Mouse (Mus musculus) hindbrain, embryonic 13.5 days (tissue): ENCODE results near the gene Nek5. TPM values are rescaled to one million over a fixed set of nuclear protein-coding genes. Genes with fewer than 3 reads are reported as not detected.

Experiments used
- ATAC-seq: fragments of 200-750 bp; cut with Nextera tagmentation; 2 replicates; pipeline ENCODE4 v1.8.0; 2017; ENCODE audit warnings: moderate TSS enrichment; ENCODE audit not compliant: low FRiP score
- H3K27ac ChIP-seq: fragments of 300-500 bp; sonication (generic); 2 replicates; pipeline ENCODE4 v1.5.1; 2015; ENCODE audit warnings: inconsistent platforms, mild to moderate bottlenecking, moderate library complexity
- H3K27me3 ChIP-seq: fragments of 300-500 bp; sonication (generic); 2 replicates; pipeline ENCODE4 v1.6.1; 2015; ENCODE audit warnings: mild to moderate bottlenecking, inconsistent platforms
- H3K36me3 ChIP-seq: fragments of 300-500 bp; sonication (generic); 2 replicates; pipeline ENCODE4 v1.6.1; 2015; ENCODE audit warnings: mild to moderate bottlenecking, inconsistent platforms
- H3K4me1 ChIP-seq: fragments of 300-500 bp; sonication (generic); replicated peaks from 2 replicates; pipeline ENCODE4 v1.6.1; 2015; ENCODE audit warnings: inconsistent platforms
- H3K4me2 ChIP-seq: fragments of 300-500 bp; sonication (generic); 2 replicates; pipeline ENCODE4 v1.6.1; 2015; ENCODE audit warnings: inconsistent platforms, mild to moderate bottlenecking, moderate library complexity
- H3K4me3 ChIP-seq: fragments of 300-500 bp; sonication (generic); 2 replicates; pipeline ENCODE4 v1.5.1; 2015; ENCODE audit warnings: mild to moderate bottlenecking, inconsistent platforms
- H3K9ac ChIP-seq: fragments of 300-500 bp; sonication (generic); 2 replicates; pipeline ENCODE4 v1.6.1; 2015; ENCODE audit warnings: mild to moderate bottlenecking, inconsistent platforms
- H3K9me3 ChIP-seq: fragments of 300-500 bp; sonication (generic); 2 replicates; pipeline ENCODE4 v1.6.1; 2016; ENCODE audit warnings: inconsistent platforms
- WGBS: fragments of 180-500 bp; shearing (Covaris S2); methylation state at CpG from one replicate; pipeline ENCODE4 v1.1.7; 2015; 5-methylcytosine and 5-hydroxymethylcytosine counted together
- polyA plus RNA-seq: library from polyadenylated mRNA; unstranded; fragments of >200 nt; fragmentation: Nextera tagmentation; extraction: Ambion mirVana; gene quantifications from 2 replicates; pipeline ENCODE4 v1.2.1, GENCODE M21; 2015

Nek5 gene
- polyA plus RNA-seq, 1 experiment from 2014 or later = 1.3 TPM

DNA sequence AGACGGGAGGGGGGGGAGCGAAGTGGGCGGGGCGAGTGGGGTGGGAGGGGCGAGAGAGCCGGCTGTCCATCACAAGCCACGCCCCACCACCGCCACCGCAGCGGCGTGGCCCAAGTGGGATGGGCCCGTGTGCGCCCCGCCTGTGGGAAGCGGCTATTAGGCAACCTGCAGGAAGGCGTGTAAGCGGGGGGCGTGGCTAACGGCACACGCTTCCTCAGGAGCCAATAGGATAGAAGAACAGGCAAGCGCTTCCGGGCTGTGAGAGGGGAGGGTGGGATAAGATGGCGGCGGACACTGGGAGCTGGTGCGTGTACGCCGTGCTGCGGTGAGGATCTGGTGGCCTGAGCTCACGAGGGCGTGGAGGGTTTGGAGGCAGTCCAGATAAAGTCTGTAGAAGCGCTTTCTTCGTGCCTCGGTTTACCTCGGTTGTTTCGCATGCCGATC is 64.4 kb downstream of the Nek5 start, which contains the start of gene Alg11:
Gene Alg11 (plus strand): TSS at position 276 of the 444 bp plus-strand sequence.
- H3K4me1 ChIP-seq = peaks cover 10% of the 10 kb centered on the region
- H3K9ac ChIP-seq = peak within 1 kb of the TSS; percentile 76
- peak within 1 kb of the TSS; percentile 56 for H3K4me3 ChIP-seq
- peaks cover 28% of the 10 kb centered on the region for H3K36me3 ChIP-seq
- peak within 1 kb of the TSS; percentile 27 for H3K27ac ChIP-seq
- 0 out of 2 replicates have a peak, but pooled peaks cover 11% of the 10 kb centered on the region for H3K27me3 ChIP-seq
- ATAC-seq = peak; percentile 100
- peak within 1 kb of the TSS; percentile 84 for H3K4me2 ChIP-seq
- WGBS = 0% methylated on average over 32 of the region's 36 CpGs
- H3K9me3 ChIP-seq = no peaks in the 10 kb centered on the region

DNA sequence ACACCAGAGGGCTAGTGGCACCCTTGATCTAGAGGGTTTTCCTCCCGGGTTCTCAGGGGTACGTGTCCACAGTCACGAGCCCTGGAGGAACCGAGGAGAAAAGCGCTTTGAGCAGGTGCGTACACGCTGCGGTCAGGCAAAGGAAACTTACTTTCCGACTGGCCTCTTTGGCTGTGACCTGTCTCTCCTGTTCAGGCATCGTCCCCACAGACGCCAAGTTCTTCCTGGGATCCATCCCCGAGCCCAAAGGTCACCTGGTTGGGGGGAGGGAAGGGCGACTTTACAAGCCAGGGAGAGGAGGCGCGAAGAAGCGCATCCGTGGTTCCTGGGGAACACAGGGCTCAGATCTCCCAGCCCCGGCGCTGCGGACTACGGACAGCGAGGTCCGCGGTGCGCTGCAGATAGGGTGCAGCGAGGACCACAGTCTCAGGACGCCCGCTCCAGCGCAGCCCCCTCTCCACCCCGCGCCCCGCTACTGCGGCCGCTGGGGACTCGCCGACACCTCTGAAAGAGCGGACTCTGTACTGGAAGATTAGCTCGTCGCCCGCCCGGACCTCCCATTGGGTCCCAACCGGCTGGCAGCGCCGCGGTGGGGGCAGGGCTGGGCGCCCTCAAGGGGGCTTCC is 64.9 kb downstream of the Nek5 start, which contains the start of gene Atp7b:
Gene Atp7b (minus strand): TSS at position 485 of the 625 bp plus-strand sequence.
- H3K4me1 ChIP-seq = peaks cover 10% of the 10 kb centered on the region
- H3K4me3 ChIP-seq = peak within 1 kb of the TSS; percentile 56
- peak within 1 kb of the TSS; percentile 76 for H3K9ac ChIP-seq
- peak within 1 kb of the TSS; percentile 27 for H3K27ac ChIP-seq
- H3K27me3 ChIP-seq = 0 out of 2 replicates have a peak, but pooled peaks cover 11% of the 10 kb centered on the region
- peaks cover 22% of the 10 kb centered on the region for H3K36me3 ChIP-seq
- ATAC-seq = peak; percentile 94
- WGBS = under 1% methylated on average over 45 of the region's 46 CpGs
- H3K4me2 ChIP-seq = peak within 1 kb of the TSS; percentile 84
- no peaks in the 10 kb centered on the region for H3K9me3 ChIP-seq

DNA sequence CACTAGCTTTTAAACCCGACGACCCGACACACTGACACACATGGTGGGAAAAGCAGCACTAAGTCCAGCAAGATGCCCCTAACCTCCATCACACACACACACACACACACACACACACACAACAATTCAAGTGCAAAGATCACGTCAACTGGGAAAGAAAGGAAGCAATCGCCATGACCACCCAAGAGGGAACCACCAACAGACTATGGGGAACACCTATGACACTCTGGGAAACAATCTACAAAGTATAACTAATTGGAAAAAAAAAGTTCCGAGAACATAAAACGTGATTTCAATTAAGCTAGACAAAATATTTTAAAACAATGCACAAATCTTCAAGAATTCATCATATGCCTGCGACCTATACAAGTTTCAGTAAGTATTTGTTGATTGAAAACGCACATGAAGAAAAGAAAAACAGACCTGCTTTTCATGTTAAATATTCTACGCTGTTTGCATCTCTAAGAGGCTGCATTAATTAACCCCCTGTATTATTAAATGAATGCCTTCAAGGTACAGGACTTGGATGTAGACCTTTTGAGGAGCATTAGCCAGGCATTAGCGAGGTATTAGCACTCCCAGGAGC is 65.6 kb downstream of the Nek5 start:
- H3K4me3 ChIP-seq = peak overlapping the region; percentile 56
- peaks cover 10% of the 10 kb centered on the region for H3K4me1 ChIP-seq
- H3K4me2 ChIP-seq = peak overlapping the region; percentile 84
- ATAC-seq = peak; percentile 0; the same call in 1 of the 2 replicates
- WGBS = 39% methylated on average over 11 of the region's 11 CpGs
- no peak overlapping the region for H3K27ac ChIP-seq
- 0 out of 2 replicates have a peak, but pooled peaks cover 11% of the 10 kb centered on the region for H3K27me3 ChIP-seq
- H3K9ac ChIP-seq = peak overlapping the region; percentile 76
- peaks cover 16% of the 10 kb centered on the region for H3K36me3 ChIP-seq
- H3K9me3 ChIP-seq = no peaks in the 10 kb centered on the region

DNA sequence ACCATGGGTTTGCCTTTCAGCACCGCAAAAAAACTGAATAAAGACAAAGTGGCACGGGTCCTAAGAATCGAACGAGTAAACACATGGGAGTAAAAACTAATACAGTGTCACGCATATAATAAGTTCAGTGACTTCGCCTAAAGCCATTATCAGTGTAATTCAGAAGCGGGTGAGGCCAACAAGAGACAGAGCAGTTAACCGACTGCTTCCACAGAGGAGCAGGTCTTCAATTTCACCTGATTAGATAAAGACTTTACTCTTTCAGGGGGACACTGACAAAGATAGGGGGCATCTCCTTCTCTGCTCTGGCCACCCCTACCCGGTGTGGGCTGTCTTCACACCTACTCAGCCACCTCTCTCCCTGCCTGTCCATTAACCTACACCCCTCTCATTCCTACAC is 66.5 kb downstream of the Nek5 start:
- WGBS = 80% methylated on average over 9 of the region's 9 CpGs
- ATAC-seq = no peak
- no peak overlapping the region for H3K27ac ChIP-seq
- H3K4me2 ChIP-seq = no peak overlapping the region
- 0 out of 2 replicates have a peak, but pooled peaks cover 11% of the 10 kb centered on the region for H3K27me3 ChIP-seq
- no peaks in the 10 kb centered on the region for H3K9me3 ChIP-seq
- H3K36me3 ChIP-seq = peaks cover 9% of the 10 kb centered on the region
- H3K4me3 ChIP-seq = no peak overlapping the region
- H3K4me1 ChIP-seq = peaks cover 10% of the 10 kb centered on the region
- no peak overlapping the region for H3K9ac ChIP-seq

DNA sequence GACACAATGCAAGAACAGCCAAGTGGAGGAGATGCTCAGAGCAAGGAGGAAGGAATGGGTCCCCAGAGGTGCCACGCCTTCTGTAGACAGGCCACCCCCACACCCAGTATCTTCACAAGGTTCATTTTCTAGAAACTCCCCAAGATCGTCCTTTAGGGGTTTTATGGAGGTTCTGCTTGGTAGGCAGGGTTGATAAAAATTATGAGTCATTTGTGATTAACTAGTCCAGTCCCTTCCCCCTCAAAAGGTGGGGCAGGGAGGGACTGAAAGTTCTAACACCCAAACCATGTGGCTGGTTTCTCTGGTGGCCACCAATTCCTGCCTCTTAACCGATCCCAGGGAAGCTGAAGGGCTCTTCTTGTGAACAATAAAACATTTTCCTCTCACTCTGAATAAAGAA is 68.0 kb downstream of the Nek5 start:
- no peaks in the 10 kb centered on the region for H3K9me3 ChIP-seq
- H3K4me1 ChIP-seq = peaks cover 10% of the 10 kb centered on the region
- no peak overlapping the region for H3K4me3 ChIP-seq
- 0 out of 2 replicates have a peak, but pooled peaks cover 11% of the 10 kb centered on the region for H3K27me3 ChIP-seq
- H3K9ac ChIP-seq = no peak overlapping the region
- 82% methylated on average over 3 of the region's 3 CpGs for WGBS
- H3K36me3 ChIP-seq = no peaks in the 10 kb centered on the region
- no peak overlapping the region for H3K27ac ChIP-seq
- ATAC-seq = no peak
- H3K4me2 ChIP-seq = no peak overlapping the region

DNA sequence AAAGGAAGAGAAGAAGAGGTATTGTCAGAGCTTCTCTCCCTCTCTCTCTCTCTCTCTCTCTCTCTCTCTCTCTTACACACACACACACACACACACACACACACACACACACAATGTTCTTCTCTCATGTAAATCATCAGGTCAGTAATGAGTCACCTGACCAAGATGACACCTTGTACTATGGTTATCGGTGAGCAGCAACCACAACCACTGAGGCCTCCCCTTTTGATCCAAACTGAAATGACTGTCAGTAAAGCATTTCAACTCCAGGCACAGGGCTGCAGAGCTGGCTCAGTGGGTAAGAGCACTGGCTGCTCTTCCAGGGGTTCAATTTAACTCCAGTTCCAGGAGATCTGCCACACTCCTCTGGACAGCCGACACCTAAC is 69.4 kb downstream of the Nek5 start:
- H3K9me3 ChIP-seq = no peaks in the 10 kb centered on the region
- no peak overlapping the region for H3K27ac ChIP-seq
- ATAC-seq = no peak
- H3K27me3 ChIP-seq = 0 out of 2 replicates have a peak, but pooled peaks cover 11% of the 10 kb centered on the region
- no peaks in the 10 kb centered on the region for H3K36me3 ChIP-seq
- H3K4me3 ChIP-seq = no peak overlapping the region
- no peak overlapping the region for H3K4me2 ChIP-seq
- peaks cover 3% of the 10 kb centered on the region; the same call in 1 of the 2 replicates for H3K4me1 ChIP-seq
- WGBS = 92% methylated on average over 2 of the region's 2 CpGs
- H3K9ac ChIP-seq = no peak overlapping the region

DNA sequence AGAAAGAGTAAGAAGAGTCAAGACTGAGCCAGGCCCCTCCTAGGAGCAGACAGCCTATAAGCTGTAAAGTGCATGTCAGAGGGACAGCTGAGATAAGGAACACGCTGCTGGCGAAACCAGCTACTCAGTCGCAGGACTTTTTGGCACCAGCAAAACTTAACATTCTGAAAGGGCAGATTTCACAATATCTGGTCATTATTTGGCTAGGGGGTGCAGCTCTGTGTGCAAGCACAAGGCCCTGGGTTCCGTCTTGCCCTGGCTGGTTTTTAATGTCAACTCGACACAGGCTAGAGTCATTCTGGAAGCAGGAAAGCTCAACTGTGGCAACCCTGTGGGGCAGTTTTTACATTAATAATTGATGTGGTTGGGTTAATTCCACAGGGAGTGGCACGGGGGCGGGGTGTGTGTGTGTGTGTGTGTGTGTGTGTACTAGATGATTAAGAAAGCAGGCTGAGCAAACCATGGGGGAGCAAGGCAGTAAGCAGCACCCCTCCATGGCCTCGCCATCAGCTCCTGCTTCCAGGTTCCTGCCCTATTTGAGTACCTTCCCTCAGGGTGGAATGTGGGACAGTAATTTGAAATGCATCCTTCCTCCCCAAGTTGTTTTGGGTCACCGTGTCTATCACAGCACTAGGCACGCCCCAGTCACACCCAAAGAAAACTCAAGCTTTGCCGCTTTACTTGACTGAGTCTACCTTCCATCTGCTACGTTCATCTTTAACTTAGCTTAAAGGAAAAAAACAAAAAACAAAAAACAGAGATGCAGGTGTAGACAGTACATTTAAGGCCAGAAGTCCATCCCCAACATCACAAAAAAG is 70.0 kb downstream of the Nek5 start:
- 0 out of 2 replicates have a peak, but pooled peaks cover 11% of the 10 kb centered on the region for H3K27me3 ChIP-seq
- H3K4me3 ChIP-seq = no peak overlapping the region
- H3K27ac ChIP-seq = no peak overlapping the region
- no peak overlapping the region for H3K9ac ChIP-seq
- ATAC-seq = no peak
- no peaks in the 10 kb centered on the region for H3K36me3 ChIP-seq
- H3K4me1 ChIP-seq = peaks cover 3% of the 10 kb centered on the region; the same call in 1 of the 2 replicates
- H3K9me3 ChIP-seq = no peaks in the 10 kb centered on the region
- H3K4me2 ChIP-seq = no peak overlapping the region
- WGBS = 89% methylated on average over 12 of the region's 12 CpGs

DNA sequence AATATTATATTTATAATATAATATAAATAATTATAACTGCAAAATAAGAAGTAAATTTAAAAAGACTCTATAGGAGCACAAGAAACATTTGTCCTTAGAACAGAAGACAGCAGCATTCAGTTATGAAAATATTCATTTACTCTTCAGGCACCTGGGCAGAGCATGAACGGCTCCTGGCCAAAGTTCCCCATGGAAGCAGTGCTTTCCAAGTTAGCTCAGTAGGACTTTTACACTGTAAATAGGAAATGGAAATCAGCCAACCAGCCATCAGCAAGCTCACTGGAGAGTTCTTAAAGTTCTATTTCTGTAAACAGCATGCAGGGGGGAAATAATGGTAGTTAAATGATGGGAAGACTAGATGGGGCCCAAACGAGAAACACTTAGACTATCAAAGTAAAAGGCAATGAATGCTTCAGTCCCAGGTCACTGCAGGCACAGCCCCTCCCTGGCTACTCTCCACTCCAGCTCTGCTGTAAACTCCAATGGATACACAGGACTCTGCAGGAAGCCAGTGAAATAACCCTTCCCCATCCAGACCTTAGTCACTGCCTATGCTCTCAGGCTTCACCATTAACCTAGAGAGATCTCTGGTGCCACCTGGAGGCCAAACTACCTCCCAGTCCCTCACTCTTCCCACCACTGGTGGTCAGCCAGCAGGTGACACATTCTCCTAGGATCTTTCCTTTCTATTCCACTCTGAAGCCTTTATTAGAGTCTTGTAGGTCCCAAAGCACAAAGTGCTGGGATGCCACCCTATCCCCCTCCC is 77.0 kb downstream of the Nek5 start:
- 68% methylated on average over 2 of the region's 2 CpGs for WGBS
- peak; percentile 57; the same call in 1 of the 2 replicates for ATAC-seq
- H3K4me1 ChIP-seq = peaks cover 5% of the 10 kb centered on the region; the same call in 1 of the 2 replicates
- H3K36me3 ChIP-seq = no peaks in the 10 kb centered on the region
- no peak overlapping the region for H3K4me3 ChIP-seq
- H3K9ac ChIP-seq = no peak overlapping the region
- no peaks in the 10 kb centered on the region for H3K27me3 ChIP-seq
- no peak overlapping the region for H3K27ac ChIP-seq
- H3K9me3 ChIP-seq = no peaks in the 10 kb centered on the region
- H3K4me2 ChIP-seq = no peak overlapping the region

DNA sequence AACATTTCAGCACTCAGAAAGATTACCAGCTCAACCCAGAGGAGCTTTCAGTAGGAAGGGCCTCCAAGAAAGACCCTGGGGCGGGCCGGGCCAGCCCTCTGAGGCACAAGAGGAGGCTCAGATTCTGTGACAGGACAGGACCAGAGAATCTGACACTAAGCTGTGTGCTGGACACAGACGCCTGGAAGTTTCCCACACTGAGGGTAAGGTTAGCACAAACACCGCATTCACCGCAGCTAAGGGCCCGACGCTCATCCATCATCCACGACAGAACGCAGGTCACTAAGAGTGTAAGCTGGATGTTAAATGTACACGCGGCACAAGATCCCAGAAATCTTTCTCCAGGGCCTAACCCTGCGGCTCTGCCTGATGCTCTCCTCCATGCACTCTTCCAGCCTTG is 81.1 kb downstream of the Nek5 start:
- Histone ChIP-seq H3K4me3 (no peak overlapping the region), H3K9ac (peak overlapping the region; percentile 39; the same call in 1 of the 2 replicates), H3K36me3 (no peaks in the 10 kb centered on the region), H3K9me3 (no peaks in the 10 kb centered on the region), H3K4me1 (peaks cover 19% of the 10 kb centered on the region; the same call in 1 of the 2 replicates), H3K4me2 (no peak overlapping the region), H3K27ac (no peak overlapping the region), H3K27me3 (no peaks in the 10 kb centered on the region)
- 38% methylated on average over 12 of the region's 12 CpGs for WGBS
- ATAC-seq = no peak

DNA sequence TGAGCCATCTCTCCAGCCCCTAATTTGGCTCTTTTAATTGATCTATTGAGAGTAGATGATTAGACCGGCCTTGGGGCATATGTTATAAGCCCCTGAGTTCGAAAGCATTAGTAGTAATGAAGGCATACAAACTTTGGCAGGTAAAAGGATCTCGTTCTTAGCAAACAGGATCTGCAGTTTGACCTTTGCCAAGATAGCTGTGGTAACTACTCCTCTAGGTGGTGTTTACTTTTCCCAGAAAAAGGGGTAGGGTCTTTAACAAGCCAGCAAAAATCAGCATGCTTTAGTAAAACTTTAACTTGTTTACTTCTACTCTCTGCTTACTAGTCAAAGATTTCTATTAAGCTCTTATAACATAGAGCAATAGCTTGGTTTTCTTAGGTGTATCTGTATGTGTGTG is 82.3 kb downstream of the Nek5 start:
- Histone ChIP-seq H3K27ac (no peak overlapping the region), H3K27me3 (no peaks in the 10 kb centered on the region), H3K4me2 (no peak overlapping the region), H3K9ac (no peak overlapping the region), H3K9me3 (no peaks in the 10 kb centered on the region), H3K36me3 (no peaks in the 10 kb centered on the region), H3K4me1 (peaks cover 21% of the 10 kb centered on the region; the same call in 1 of the 2 replicates), H3K4me3 (no peak overlapping the region)
- 87% methylated on average over 3 of the region's 3 CpGs for WGBS
- no peak for ATAC-seq

DNA sequence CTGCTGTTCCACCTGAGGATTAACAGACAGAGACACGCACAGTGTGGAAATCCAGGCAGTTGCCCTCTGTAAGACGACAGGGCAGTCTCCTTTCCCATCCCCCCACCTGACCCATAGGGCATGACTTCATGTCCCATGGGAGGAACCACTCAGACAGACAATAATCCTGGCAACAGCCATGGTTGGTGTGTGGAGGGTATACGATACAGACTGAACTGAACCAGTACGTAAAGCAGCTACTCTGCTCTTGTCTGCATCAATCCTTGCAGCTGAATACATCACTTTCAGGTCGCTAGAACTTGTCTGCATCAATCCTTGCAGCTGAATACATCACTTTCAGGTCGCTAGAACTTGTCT is 84.7 kb downstream of the Nek5 start:
- Histone ChIP-seq H3K9ac (no peak overlapping the region), H3K4me1 (peaks cover 21% of the 10 kb centered on the region; the same call in 1 of the 2 replicates), H3K4me2 (no peak overlapping the region), H3K36me3 (no peaks in the 10 kb centered on the region), H3K9me3 (no peaks in the 10 kb centered on the region), H3K4me3 (no peak overlapping the region), H3K27ac (no peak overlapping the region), H3K27me3 (no peaks in the 10 kb centered on the region)
- peak; percentile 23; the same call in 1 of the 2 replicates for ATAC-seq
- 32% methylated on average over 6 of the region's 6 CpGs for WGBS
